Mouse (Mus musculus) neural tube, embryonic 10.5 days (tissue): ENCODE measurements around the gene U2af1l4.

ENCODE experiments used
- DNase-seq: peaks from one replicate; pipeline ENCODE4 v3.0.0-alpha.2; 2017; ENCODE audit warnings: low spot score; ENCODE audit errors: extremely low spot score

Gene U2af1l4

GRCm38 (mm10) chr7:30563117-30563905, at the start of gene U2af1l4, which contains the start of the genes Gm49396 and Psenen:
Gene U2af1l4, plus strand, starts transcription at chr7:30563301.
Gene Gm49396, plus strand, starts transcription at chr7:30563344.
Gene Psenen, minus strand, starts transcription at chr7:30563627.
- peak; percentile 94 for DNase-seq

GRCm38 (mm10) chr7:30515003-30515760, 47.9 kb upstream of the U2af1l4 start:
- no peak for DNase-seq

- no peak for DNase-seq
Observed at GRCm38 (mm10) chr7:30518325-30518724, 44.8 kb upstream of the U2af1l4 start.

GRCm38 (mm10) chr7:30520396-30520795, 42.7 kb upstream of the U2af1l4 start:
- no peak for DNase-seq

GRCm38 (mm10) chr7:30520856-30521255, 42.2 kb upstream of the U2af1l4 start:
- no peak for DNase-seq

- DNase-seq: no peak
Observed at GRCm38 (mm10) chr7:30522871-30523270, 40.2 kb upstream of the U2af1l4 start.

GRCm38 (mm10) chr7:30524487-30524886, 38.6 kb upstream of the U2af1l4 start:
- DNase-seq: no peak

- DNase-seq: peak; percentile 23
Observed at GRCm38 (mm10) chr7:30525954-30526353, 37.1 kb upstream of the U2af1l4 start.

GRCm38 (mm10) chr7:30526399-30526798, 36.7 kb upstream of the U2af1l4 start:
- no peak for DNase-seq

GRCm38 (mm10) chr7:30526981-30527380, 36.1 kb upstream of the U2af1l4 start:
- DNase-seq: no peak

GRCm38 (mm10) chr7:30531291-30531815, 31.7 kb upstream of the U2af1l4 start:
- DNase-seq: no peak

- DNase-seq: peak; percentile 47
Observed at GRCm38 (mm10) chr7:30532931-30533330, 30.2 kb upstream of the U2af1l4 start.

- DNase-seq: peak; percentile 57
Observed at GRCm38 (mm10) chr7:30533941-30534632, 29.0 kb upstream of the U2af1l4 start.

GRCm38 (mm10) chr7:30534633-30535577, 28.2 kb upstream of the U2af1l4 start, which contains the start of gene Arhgap33:
Gene Arhgap33, minus strand, starts transcription at chr7:30535060.
- peak; percentile 94 for DNase-seq

- DNase-seq: no peak
Observed at GRCm38 (mm10) chr7:30540572-30540971, 22.5 kb upstream of the U2af1l4 start.

GRCm38 (mm10) chr7:30544327-30544726, 18.8 kb upstream of the U2af1l4 start:
- no peak for DNase-seq

GRCm38 (mm10) chr7:30549880-30550279, 13.2 kb upstream of the U2af1l4 start:
- no peak for DNase-seq

- DNase-seq: no peak
Observed at GRCm38 (mm10) chr7:30550603-30551002, 12.5 kb upstream of the U2af1l4 start.

- no peak for DNase-seq
Observed at GRCm38 (mm10) chr7:30551445-30552101, 11.5 kb upstream of the U2af1l4 start.
